Comparison of ENCODE assay signal across 19 mouse cellular contexts in the genomic region with DNA sequence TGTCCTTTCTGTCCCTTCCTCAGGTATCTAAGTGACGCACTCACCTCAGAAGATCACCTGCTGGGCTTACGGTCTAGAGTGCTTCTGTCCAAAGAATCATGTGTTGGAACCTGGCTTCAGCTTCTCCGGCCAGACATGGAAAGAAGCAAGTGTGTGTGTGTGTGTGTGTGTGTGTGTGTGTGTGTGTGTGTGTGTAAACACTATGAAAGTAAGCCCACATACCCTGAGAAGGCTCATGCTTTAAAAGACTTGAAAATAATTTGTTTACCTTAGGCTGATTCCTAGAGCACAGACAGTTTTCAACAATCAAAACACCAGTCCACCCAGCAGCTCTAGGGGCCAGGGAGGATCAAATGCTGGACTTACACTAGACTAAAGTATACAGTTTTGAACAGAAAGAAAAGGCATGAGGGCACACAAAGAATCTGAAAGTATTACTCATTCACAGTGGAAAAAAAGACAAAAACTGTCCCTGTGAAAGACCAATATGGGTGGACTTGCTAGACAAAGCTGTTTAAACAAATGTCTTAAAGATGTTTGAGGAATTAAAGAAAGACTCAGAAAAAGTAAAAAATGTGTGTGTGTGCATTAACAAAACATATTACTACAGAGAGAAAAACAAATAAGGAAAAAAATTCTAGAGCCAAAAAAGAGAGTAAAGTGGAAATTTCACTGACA.
DNase-seq lines count a peak whose midpoint lies in the region; ATAC-seq and TF ChIP-seq lines count a peak whose summit lies in the region.
"Had no signal": no experiment of that assay in that cellular context is flagged by ENCODE, and none has a peak within 500 bp of the region (broad histone marks: within the 10 kb centered on the region; RNA-seq: fewer than 3 reads in every experiment).

No protein-coding gene starts in this region.

- H3K9ac ChIP-seq in limb, embryonic 13.5 days: no peak overlapping the region
- no peak overlapping the region for H3K9ac ChIP-seq in lung, postnatal 0 days (replicated peaks; ENCODE audit: low read depth)
- H3K9ac ChIP-seq in embryonic facial prominence, embryonic 13.5 days: 0 out of 2 replicates have a peak overlapping the region, but pooled peaks have one; percentile 27
- no peak overlapping the region for H3K9ac ChIP-seq in stomach, embryonic 15.5 days
- H3K9ac ChIP-seq in forebrain, embryonic 15.5 days (replicated peaks): no peak overlapping the region
- H3K9ac ChIP-seq: heart, embryonic 12.5 days; hindbrain, embryonic 12.5 days; midbrain, embryonic 12.5 days; neural tube, embryonic 15.5 days had no signal

- no peaks in the 10 kb centered on the region for H3K9me3 ChIP-seq in limb, embryonic 13.5 days
- no peaks in the 10 kb centered on the region for H3K9me3 ChIP-seq in limb, embryonic 10.5 days (replicated peaks)
- H3K9me3 ChIP-seq in lung, postnatal 0 days (ENCODE audit: low read length): no peaks in the 10 kb centered on the region
- no peaks in the 10 kb centered on the region for H3K9me3 ChIP-seq in embryonic facial prominence, embryonic 13.5 days
- H3K9me3 ChIP-seq in stomach, embryonic 15.5 days: no peaks in the 10 kb centered on the region
- H3K9me3 ChIP-seq in forebrain, embryonic 15.5 days: no peaks in the 10 kb centered on the region
- H3K9me3 ChIP-seq: heart, embryonic 12.5 days; hindbrain, embryonic 12.5 days; midbrain, embryonic 12.5 days; neural tube, embryonic 15.5 days had no signal

- peaks cover 20% of the 10 kb centered on the region for H3K36me3 ChIP-seq in limb, embryonic 13.5 days
- peaks cover 24% of the 10 kb centered on the region for H3K36me3 ChIP-seq in limb, embryonic 10.5 days
- H3K36me3 ChIP-seq in lung, postnatal 0 days (ENCODE audit: insufficient read depth, low read length): no peaks in the 10 kb centered on the region
- peaks cover 8% of the 10 kb centered on the region; the same call in 1 of the 2 replicates for H3K36me3 ChIP-seq in embryonic facial prominence, embryonic 13.5 days
- no peaks in the 10 kb centered on the region for H3K36me3 ChIP-seq in stomach, embryonic 15.5 days
- no peaks in the 10 kb centered on the region for H3K36me3 ChIP-seq in forebrain, embryonic 15.5 days
- H3K36me3 ChIP-seq: neural tube, embryonic 15.5 days had no signal

- WGBS in limb, embryonic 13.5 days: 84% methylated on average over 3 of the region's 3 CpGs
- WGBS in limb, embryonic 10.5 days: 95% methylated on average over 3 of the region's 3 CpGs
- 79% methylated on average over 3 of the region's 3 CpGs for WGBS in lung, postnatal 0 days
- 86% methylated on average over 3 of the region's 3 CpGs for WGBS in embryonic facial prominence, embryonic 13.5 days
- WGBS in stomach, embryonic 15.5 days: 78% methylated on average over 3 of the region's 3 CpGs
- 86% methylated on average over 3 of the region's 3 CpGs for WGBS in forebrain, embryonic 15.5 days

- H3K4me2 ChIP-seq in limb, embryonic 13.5 days (replicated peaks): no peak overlapping the region
- no peak overlapping the region for H3K4me2 ChIP-seq in lung, postnatal 0 days (replicated peaks; ENCODE audit: low read depth, low read length)
- no peak overlapping the region for H3K4me2 ChIP-seq in embryonic facial prominence, embryonic 13.5 days
- H3K4me2 ChIP-seq in stomach, embryonic 15.5 days: no peak overlapping the region
- no peak overlapping the region for H3K4me2 ChIP-seq in forebrain, embryonic 15.5 days (replicated peaks)
- H3K4me2 ChIP-seq: heart, embryonic 12.5 days; hindbrain, embryonic 12.5 days; midbrain, embryonic 12.5 days; neural tube, embryonic 15.5 days had no signal

- TF ChIP-seq CTCF in lung, postnatal 0 days (IDR thresholded peaks at IDR 0.05): no peak

- H3K4me1 ChIP-seq in limb, embryonic 13.5 days: peaks cover 16% of the 10 kb centered on the region
- peaks cover 3% of the 10 kb centered on the region; the same call in 1 of the 2 replicates for H3K4me1 ChIP-seq in limb, embryonic 10.5 days
- no peaks in the 10 kb centered on the region for H3K4me1 ChIP-seq in lung, postnatal 0 days (ENCODE audit: insufficient read depth, low read depth, low read length)
- peaks cover 25% of the 10 kb centered on the region for H3K4me1 ChIP-seq in embryonic facial prominence, embryonic 13.5 days
- peaks cover 4% of the 10 kb centered on the region; the same call in 1 of the 2 replicates for H3K4me1 ChIP-seq in stomach, embryonic 15.5 days
- H3K4me1 ChIP-seq in forebrain, embryonic 15.5 days: peaks cover 12% of the 10 kb centered on the region

- no peaks in the 10 kb centered on the region for H3K27me3 ChIP-seq in limb, embryonic 13.5 days
- no peaks in the 10 kb centered on the region for H3K27me3 ChIP-seq in limb, embryonic 10.5 days (ENCODE audit: low read depth, poor library complexity, severe bottlenecking)
- H3K27me3 ChIP-seq in lung, postnatal 0 days (replicated peaks; ENCODE audit: insufficient read depth, low read length): no peaks in the 10 kb centered on the region
- H3K27me3 ChIP-seq in embryonic facial prominence, embryonic 13.5 days: no peaks in the 10 kb centered on the region
- H3K27me3 ChIP-seq in stomach, embryonic 15.5 days (replicated peaks): no peaks in the 10 kb centered on the region
- no peaks in the 10 kb centered on the region for H3K27me3 ChIP-seq in forebrain, embryonic 15.5 days
- H3K27me3 ChIP-seq: heart, embryonic 12.5 days; hindbrain, embryonic 12.5 days; midbrain, embryonic 12.5 days; neural tube, embryonic 15.5 days had no signal

- 0 out of 2 replicates have a peak overlapping the region, but pooled peaks have one; percentile 44 for H3K27ac ChIP-seq in limb, embryonic 13.5 days
- no peak overlapping the region for H3K27ac ChIP-seq in limb, embryonic 10.5 days
- H3K27ac ChIP-seq in lung, postnatal 0 days (ENCODE audit: low read length): 0 out of 2 replicates have a peak overlapping the region, but pooled peaks have one; percentile 17
- peak overlapping the region; percentile 69 for H3K27ac ChIP-seq in embryonic facial prominence, embryonic 13.5 days
- peak overlapping the region; percentile 74; the same call in 1 of the 2 replicates for H3K27ac ChIP-seq in stomach, embryonic 15.5 days
- no peak overlapping the region for H3K27ac ChIP-seq in forebrain, embryonic 15.5 days (replicated peaks)
- H3K27ac ChIP-seq: midbrain, embryonic 12.5 days; neural tube, embryonic 15.5 days had no signal

- TF ChIP-seq EP300 in lung, postnatal 0 days (IDR thresholded peaks at IDR 0.05): no peak

- ATAC-seq in limb, embryonic 13.5 days (ENCODE audit: low FRiP score, low read depth): no peak
- ATAC-seq in lung, postnatal 0 days: no peak
- no peak for ATAC-seq in embryonic facial prominence, embryonic 13.5 days (ENCODE audit: insufficient number of reproducible peaks, insufficient read depth, low FRiP score, low TSS enrichment, low read depth)
- ATAC-seq in stomach, embryonic 15.5 days (ENCODE audit: insufficient read depth, low FRiP score, low read depth): no peak
- ATAC-seq in forebrain, embryonic 15.5 days (replicated peaks): no peak
- ATAC-seq: forebrain, embryonic 16.5 days had no signal

- no peak for DNase-seq in limb, embryonic 10.5 days (ENCODE audit: low spot score)
- no peak for DNase-seq in lung, postnatal 0 days (ENCODE audit: low spot score)
- DNase-seq in lung, postnatal 4 days: no peak
- DNase-seq: adrenal gland, postnatal 10 days; gastrocnemius, postnatal 10 days; heart, postnatal 14 days; kidney, adult 9 months; kidney, postnatal 14 days; lung, postnatal 14 days; thymus, adult 2 months had no signal

- no peak overlapping the region for H3K4me3 ChIP-seq in limb, embryonic 13.5 days
- H3K4me3 ChIP-seq in limb, embryonic 10.5 days: no peak overlapping the region
- H3K4me3 ChIP-seq in lung, postnatal 0 days (ENCODE audit: low read depth, low read length): no peak overlapping the region
- no peak overlapping the region for H3K4me3 ChIP-seq in embryonic facial prominence, embryonic 13.5 days
- H3K4me3 ChIP-seq in stomach, embryonic 15.5 days (replicated peaks): no peak overlapping the region
- no peak overlapping the region for H3K4me3 ChIP-seq in forebrain, embryonic 15.5 days
- H3K4me3 ChIP-seq: heart, embryonic 12.5 days; hindbrain, embryonic 12.5 days; midbrain, embryonic 12.5 days; neural tube, embryonic 15.5 days had no signal

Comparison
In these comparisons a context has a peak if more than half of its experiments do, and no peak if none do; other contexts are left out.
1. H3K27ac ChIP-seq: peak in limb, embryonic 13.5 days (single experiment), lung, postnatal 0 days (single experiment), embryonic facial prominence, embryonic 13.5 days (single experiment) and stomach, embryonic 15.5 days (single experiment); none in limb, embryonic 10.5 days (single experiment) and forebrain, embryonic 15.5 days (single experiment).